ENCODE assay signal across 10 mouse cellular contexts in the genomic region with DNA sequence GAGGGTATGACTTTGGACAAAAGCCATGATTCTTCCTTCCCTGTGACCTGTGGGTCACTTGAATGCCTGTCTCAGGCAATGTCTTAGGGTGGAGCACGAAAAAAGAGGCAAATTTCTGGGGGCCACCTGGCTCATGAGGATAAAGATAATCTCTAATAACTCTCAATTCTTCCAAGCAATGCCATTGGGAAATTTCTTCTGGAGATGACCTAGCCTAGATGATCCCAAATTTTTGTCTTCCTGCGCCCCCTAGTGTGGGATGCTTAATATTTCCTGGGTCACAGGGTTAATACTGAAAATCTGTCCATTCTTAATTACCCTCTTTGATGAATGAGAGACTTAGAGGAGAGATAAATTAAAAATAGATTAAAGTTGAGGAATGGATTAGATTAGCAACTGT.
A peak's percentile ranks its signal among the peaks of the same experiment; 100 is the strongest.
DNase-seq lines count a peak whose midpoint lies in the region; ATAC-seq and TF ChIP-seq lines count a peak whose summit lies in the region.
"Had no signal": no experiment of that assay in that cellular context is flagged by ENCODE, and none has a peak within 500 bp of the region (broad histone marks: within the 10 kb centered on the region; RNA-seq: fewer than 3 reads in every experiment).

No protein-coding gene starts in this region.

- peak; percentile 39 to 48 for DNase-seq in heart, adult 2 months
- DNase-seq in B cell, adult 2 months = peak; percentile 43 to 47
- peak; percentile 76 for DNase-seq in brain, adult 2 months (ENCODE audit: low read depth, low spot score)
- peak; percentile 58 to 72 for DNase-seq in kidney, postnatal 25 days
- no peak for DNase-seq in T-cell, adult 2 months (ENCODE audit: low spot score)

- no peak overlapping the region for H3K4me3 ChIP-seq in heart, adult 2 months
- no peak overlapping the region for H3K4me3 ChIP-seq in heart, embryonic 12.5 days
- no peak overlapping the region for H3K4me3 ChIP-seq in forebrain, embryonic 15.5 days
- no peak overlapping the region for H3K4me3 ChIP-seq in neural tube, embryonic 12.5 days
- H3K4me3 ChIP-seq: heart, embryonic 13.5 days; myocyte had no signal

- H3K4me2 ChIP-seq in heart, embryonic 12.5 days = no peak overlapping the region
- H3K4me2 ChIP-seq in forebrain, embryonic 15.5 days (replicated peaks) = no peak overlapping the region
- H3K4me2 ChIP-seq in neural tube, embryonic 12.5 days (replicated peaks) = no peak overlapping the region
- H3K4me2 ChIP-seq: heart, embryonic 13.5 days had no signal

- ATAC-seq in heart, embryonic 12.5 days (ENCODE audit: insufficient number of reproducible peaks, low FRiP score) = no peak
- no peak for ATAC-seq in forebrain, embryonic 15.5 days (replicated peaks)
- 0 out of 2 replicates have a peak, but pooled peaks have one; percentile 12 for ATAC-seq in neural tube, embryonic 12.5 days (ENCODE audit: low FRiP score, low read depth)

- TF ChIP-seq POLR2A in heart, adult 2 months (IDR thresholded peaks at IDR 0.05; ENCODE audit: insufficient read depth, low read depth, low read length) = no peak

- intact Hi-C loops in heart, adult 2 months (cut with DNase I) = loop anchor here (1.0 to 5.0 kb wide), 5 partner anchors 192 to 636 kb away; a partner anchor contains a TSS

- TF ChIP-seq EP300 in heart, adult 2 months (IDR thresholded peaks at IDR 0.05; ENCODE audit: insufficient read depth, low read depth, low read length) = no peak

- 8% methylated on average over 2 of the region's 2 CpGs for WGBS in heart, adult 2 months
- WGBS in heart, embryonic 12.5 days = 6% methylated on average over 2 of the region's 2 CpGs
- 4% methylated on average over 2 of the region's 2 CpGs for WGBS in forebrain, embryonic 15.5 days
- WGBS in neural tube, embryonic 12.5 days = 8% methylated on average over 2 of the region's 2 CpGs

- H3K9me3 ChIP-seq in heart, embryonic 12.5 days (replicated peaks) = no peaks in the 10 kb centered on the region
- no peaks in the 10 kb centered on the region for H3K9me3 ChIP-seq in forebrain, embryonic 15.5 days
- no peaks in the 10 kb centered on the region for H3K9me3 ChIP-seq in neural tube, embryonic 12.5 days
- H3K9me3 ChIP-seq: heart, embryonic 13.5 days had no signal

- no peaks in the 10 kb centered on the region for H3K36me3 ChIP-seq in heart, adult 2 months (ENCODE audit: control insufficient read depth, insufficient read depth, low read length)
- H3K36me3 ChIP-seq in heart, embryonic 12.5 days = no peaks in the 10 kb centered on the region
- H3K36me3 ChIP-seq in forebrain, embryonic 15.5 days = no peaks in the 10 kb centered on the region
- H3K36me3 ChIP-seq in neural tube, embryonic 12.5 days = no peaks in the 10 kb centered on the region
- H3K36me3 ChIP-seq: heart, embryonic 13.5 days had no signal

- H3K4me1 ChIP-seq in heart, adult 2 months (ENCODE audit: control insufficient read depth, insufficient read depth, low read length) = no peaks in the 10 kb centered on the region
- H3K4me1 ChIP-seq in heart, embryonic 12.5 days (replicated peaks) = no peaks in the 10 kb centered on the region
- peaks cover 11% of the 10 kb centered on the region for H3K4me1 ChIP-seq in forebrain, embryonic 15.5 days
- H3K4me1 ChIP-seq in neural tube, embryonic 12.5 days = peaks cover 7% of the 10 kb centered on the region
- H3K4me1 ChIP-seq: heart, embryonic 13.5 days had no signal

- H3K79me2 ChIP-seq in heart, adult 2 months (replicated peaks; ENCODE audit: control insufficient read depth, insufficient read depth, low read length) = no peaks in the 10 kb centered on the region

- H3K9ac ChIP-seq in heart, adult 2 months (ENCODE audit: low read depth, low read length) = no peak overlapping the region
- no peak overlapping the region for H3K9ac ChIP-seq in heart, embryonic 12.5 days
- no peak overlapping the region for H3K9ac ChIP-seq in forebrain, embryonic 15.5 days (replicated peaks)
- no peak overlapping the region for H3K9ac ChIP-seq in neural tube, embryonic 12.5 days
- H3K9ac ChIP-seq: heart, embryonic 13.5 days had no signal

- no peak overlapping the region for H3K27ac ChIP-seq in heart, adult 2 months
- no peak overlapping the region for H3K27ac ChIP-seq in heart, embryonic 12.5 days (ENCODE audit: poor library complexity, severe bottlenecking)
- 0 out of 2 replicates have a peak overlapping the region, but pooled peaks have one; percentile 34 for H3K27ac ChIP-seq in forebrain, embryonic 15.5 days (replicated peaks)
- H3K27ac ChIP-seq in neural tube, embryonic 12.5 days = no peak overlapping the region
- H3K27ac ChIP-seq: heart, embryonic 13.5 days had no signal

- H3K27me3 ChIP-seq in heart, adult 2 months (ENCODE audit: control insufficient read depth, insufficient read depth, low read length) = no peaks in the 10 kb centered on the region
- no peaks in the 10 kb centered on the region for H3K27me3 ChIP-seq in heart, embryonic 12.5 days (replicated peaks)
- H3K27me3 ChIP-seq in forebrain, embryonic 15.5 days = no peaks in the 10 kb centered on the region
- H3K27me3 ChIP-seq in neural tube, embryonic 12.5 days (replicated peaks) = no peaks in the 10 kb centered on the region
- H3K27me3 ChIP-seq: heart, embryonic 13.5 days had no signal

- TF ChIP-seq CTCF in heart, adult 2 months (IDR thresholded peaks at IDR 0.05) = peak; percentile 89
